Mouse (Mus musculus) heart, embryonic 16.5 days (tissue): ENCODE results near the gene Sim2. TPM values are rescaled to one million over a fixed set of nuclear protein-coding genes. Genes with fewer than 3 reads are reported as not detected.

Experiments used
- ATAC-seq: fragments of 200-750 bp; cut with Nextera tagmentation; replicated peaks from 2 replicates; pipeline ENCODE4 v1.8.0; 2017; ENCODE audit warnings: moderate number of reproducible peaks; ENCODE audit not compliant: insufficient read depth, low FRiP score; ENCODE audit errors: extremely low read depth
- H3K27ac ChIP-seq: fragments of 300-500 bp; sonication (generic); 2 replicates; pipeline ENCODE4 v1.5.1; 2014; ENCODE audit warnings: mild to moderate bottlenecking, low read length, control low read depth, moderate library complexity
- H3K27me3 ChIP-seq: fragments of 300-500 bp; sonication (generic); 2 replicates; pipeline ENCODE4 v1.6.1; 2014; ENCODE audit warnings: low read length, mixed read lengths; ENCODE audit not compliant: control insufficient read depth, insufficient read depth
- H3K36me3 ChIP-seq: fragments of 300-500 bp; sonication (generic); 2 replicates; pipeline ENCODE4 v1.6.1; 2014; ENCODE audit not compliant: control insufficient read depth, insufficient read depth
- H3K4me1 ChIP-seq: fragments of 300-500 bp; sonication (generic); 2 replicates; pipeline ENCODE4 v1.6.1; 2014; ENCODE audit warnings: low read length, mixed read lengths; ENCODE audit not compliant: control insufficient read depth, insufficient read depth
- H3K4me2 ChIP-seq: fragments of 300-500 bp; sonication (generic); 2 replicates; pipeline ENCODE4 v1.6.1; 2014; ENCODE audit warnings: low read depth, mild to moderate bottlenecking, control low read depth, low read length
- H3K4me3 ChIP-seq: fragments of 300-500 bp; sonication (generic); 2 replicates; pipeline ENCODE4 v1.5.1; 2014; ENCODE audit warnings: mild to moderate bottlenecking, control low read depth, low read length
- H3K9ac ChIP-seq: fragments of 300-500 bp; sonication (generic); 2 replicates; pipeline ENCODE4 v1.6.1; 2014; ENCODE audit warnings: low read length, control low read depth
- H3K9me3 ChIP-seq: fragments of 300-500 bp; sonication (generic); replicated peaks from 2 replicates; pipeline ENCODE4 v1.6.1; 2016; ENCODE audit warnings: low read length; ENCODE audit not compliant: control insufficient read depth
- WGBS: fragments of 180-500 bp; shearing (Covaris S2); extraction: QIAGEN DNeasy Blood & Tissue Kit; methylation state at CpG from one replicate; pipeline ENCODE4 v1.1.7; 2014; 5-methylcytosine and 5-hydroxymethylcytosine counted together
- polyA plus RNA-seq: library from polyadenylated mRNA; unstranded; fragments of >200 nt; fragmentation: Nextera tagmentation; extraction: Ambion mirVana; gene quantifications from 2 replicates; pipeline ENCODE4 v1.2.1, GENCODE M21; 2015

Sim2 gene
- polyA plus RNA-seq, 1 experiment from 2014 or later = 0.04 TPM

DNA sequence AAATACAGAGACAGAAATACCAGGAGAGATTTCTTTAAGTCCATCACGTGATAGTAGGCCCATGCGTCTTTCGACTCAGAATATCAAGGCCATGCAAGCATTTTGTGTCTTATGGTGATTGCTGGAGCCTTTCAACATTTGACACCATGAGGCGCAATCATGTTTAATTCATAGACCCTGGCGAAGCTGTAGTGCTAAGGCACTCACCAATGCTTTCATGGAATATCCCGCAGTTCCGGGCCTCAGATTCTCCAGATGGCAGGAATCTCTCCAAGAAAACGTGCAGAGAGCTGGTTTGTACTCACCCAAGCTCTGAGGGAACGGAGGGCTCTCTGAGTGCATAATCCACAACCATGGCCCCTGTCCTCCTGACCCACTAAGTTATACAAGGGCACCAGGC lies 13.8 kb upstream of the Sim2 start:
- H3K27me3 ChIP-seq = peaks cover 13% of the 10 kb centered on the region
- no peak overlapping the region for H3K4me2 ChIP-seq
- H3K4me1 ChIP-seq = peaks cover 7% of the 10 kb centered on the region
- H3K36me3 ChIP-seq = no peaks in the 10 kb centered on the region
- WGBS = 79% methylated on average over 9 of the region's 9 CpGs
- H3K4me3 ChIP-seq = no peak overlapping the region
- no peak for ATAC-seq
- H3K9me3 ChIP-seq = no peaks in the 10 kb centered on the region; the same call in 1 of the 2 replicates
- no peak overlapping the region for H3K9ac ChIP-seq
- H3K27ac ChIP-seq = no peak overlapping the region

GRCm38 (mm10) chr16:94071468-94071867 lies 13.3 kb upstream of the Sim2 start:
- Histone ChIP-seq H3K4me2 (no peak overlapping the region), H3K27ac (no peak overlapping the region), H3K9ac (no peak overlapping the region), H3K36me3 (no peaks in the 10 kb centered on the region), H3K27me3 (peaks cover 18% of the 10 kb centered on the region), H3K9me3 (no peaks in the 10 kb centered on the region; the same call in 1 of the 2 replicates), H3K4me1 (peaks cover 7% of the 10 kb centered on the region), H3K4me3 (no peak overlapping the region)
- 48% methylated on average over 8 of the region's 8 CpGs for WGBS
- ATAC-seq = no peak

DNA sequence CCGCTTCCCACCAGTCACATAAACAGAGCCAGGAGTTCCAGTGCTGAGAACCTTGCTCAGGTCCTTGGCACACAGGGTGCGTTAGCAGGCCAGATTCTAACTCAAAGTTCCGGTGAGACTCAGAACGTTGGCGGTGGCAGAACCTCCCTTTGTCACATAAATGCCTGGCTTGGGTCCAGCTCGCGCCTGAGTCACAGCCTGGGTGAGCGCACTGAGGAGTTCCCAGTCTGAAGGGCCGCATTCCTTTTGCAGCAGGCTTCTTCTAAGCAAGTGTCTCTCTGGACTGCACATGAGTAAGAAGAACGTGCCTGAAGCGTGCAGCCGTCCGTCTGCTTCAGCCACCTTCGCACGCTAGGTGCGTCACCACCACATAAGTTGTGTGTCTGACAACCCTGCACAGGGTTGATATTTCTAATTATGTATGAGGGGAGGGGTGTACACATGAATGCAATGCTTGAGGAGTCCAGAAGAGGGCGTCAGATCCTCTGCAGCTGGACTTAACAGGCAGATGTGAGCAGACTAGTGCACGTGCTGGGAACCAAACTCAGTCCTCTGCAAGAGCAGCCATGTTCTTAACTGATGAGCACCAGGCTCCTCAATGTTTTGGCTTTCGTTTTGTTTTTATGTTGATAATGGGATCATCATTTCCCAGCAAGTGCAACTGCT lies 9.2 kb upstream of the Sim2 start:
- Histone ChIP-seq H3K27me3 (peaks cover 54% of the 10 kb centered on the region), H3K27ac (no peak overlapping the region), H3K9ac (no peak overlapping the region), H3K4me1 (peaks cover 7% of the 10 kb centered on the region), H3K4me3 (no peak overlapping the region), H3K9me3 (no peaks in the 10 kb centered on the region), H3K4me2 (no peak overlapping the region), H3K36me3 (no peaks in the 10 kb centered on the region)
- 32% methylated on average over 19 of the region's 19 CpGs for WGBS
- ATAC-seq = no peak

GRCm38 (mm10) chr16:94078318-94079074 lies 6.2 kb upstream of the Sim2 start:
- H3K27ac ChIP-seq = no peak overlapping the region
- no peaks in the 10 kb centered on the region for H3K9me3 ChIP-seq
- H3K4me1 ChIP-seq = no peaks in the 10 kb centered on the region
- H3K36me3 ChIP-seq = no peaks in the 10 kb centered on the region
- no peak for ATAC-seq
- H3K4me3 ChIP-seq = no peak overlapping the region
- WGBS = 5% methylated on average over 23 of the region's 23 CpGs
- H3K27me3 ChIP-seq = peaks cover 78% of the 10 kb centered on the region
- no peak overlapping the region for H3K9ac ChIP-seq
- no peak overlapping the region for H3K4me2 ChIP-seq

DNA sequence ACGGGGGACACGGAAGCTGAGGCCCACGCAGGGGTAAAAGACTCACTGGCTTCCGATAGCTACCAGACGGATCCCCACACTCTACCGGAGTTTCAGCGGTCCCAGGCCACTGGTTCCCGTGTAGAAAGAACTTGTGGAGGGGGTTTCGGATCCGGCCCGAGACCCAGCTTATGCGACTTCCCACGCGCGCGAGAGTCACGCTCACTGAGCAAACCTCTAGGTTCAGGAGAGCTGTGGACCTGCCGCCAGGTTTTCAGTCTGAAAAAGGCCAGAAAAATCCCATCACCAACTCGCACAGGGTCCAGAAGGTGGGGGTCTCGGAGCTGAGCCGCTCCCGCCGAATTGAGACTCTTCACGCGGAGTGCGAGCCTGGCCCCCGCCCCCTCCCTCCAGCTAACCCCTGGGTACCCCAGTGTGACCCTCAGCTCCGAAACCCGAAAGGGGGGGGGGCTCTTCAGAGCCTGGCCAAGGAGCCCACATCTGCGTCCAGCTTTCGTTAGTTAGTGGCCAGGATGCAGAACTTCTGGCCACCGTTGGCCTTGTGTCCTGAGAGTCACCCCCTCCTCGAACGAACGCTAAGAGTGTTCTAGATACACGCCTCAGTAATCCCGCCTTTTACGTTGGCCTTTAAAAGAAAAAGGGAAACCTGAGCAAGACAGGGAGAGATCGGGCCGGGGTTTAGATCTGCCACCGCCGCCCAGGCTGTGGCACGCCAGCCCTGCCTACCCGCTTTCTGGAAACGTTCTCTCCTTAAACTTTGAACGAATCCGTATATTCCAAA lies 5.5 kb upstream of the Sim2 start:
- Histone ChIP-seq H3K4me3 (no peak overlapping the region), H3K9me3 (no peaks in the 10 kb centered on the region), H3K27me3 (peaks cover 82% of the 10 kb centered on the region), H3K9ac (no peak overlapping the region), H3K27ac (no peak overlapping the region), H3K36me3 (no peaks in the 10 kb centered on the region), H3K4me2 (no peak overlapping the region), H3K4me1 (no peaks in the 10 kb centered on the region)
- no peak for ATAC-seq
- 2% methylated on average over 47 of the region's 47 CpGs for WGBS

GRCm38 (mm10) chr16:94079856-94080555 lies 4.7 kb upstream of the Sim2 start:
- H3K36me3 ChIP-seq = no peaks in the 10 kb centered on the region
- H3K9me3 ChIP-seq = no peaks in the 10 kb centered on the region
- no peak overlapping the region for H3K27ac ChIP-seq
- no peak for ATAC-seq
- no peak overlapping the region for H3K4me3 ChIP-seq
- peaks cover 90% of the 10 kb centered on the region for H3K27me3 ChIP-seq
- 8% methylated on average over 13 of the region's 13 CpGs for WGBS
- peaks cover 4% of the 10 kb centered on the region for H3K4me1 ChIP-seq
- H3K4me2 ChIP-seq = no peak overlapping the region
- H3K9ac ChIP-seq = no peak overlapping the region

GRCm38 (mm10) chr16:94081596-94081995 lies 3.1 kb upstream of the Sim2 start:
- ATAC-seq = no peak

GRCm38 (mm10) chr16:94081996-94082708 lies 2.6 kb upstream of the Sim2 start:
- Histone ChIP-seq H3K36me3 (no peaks in the 10 kb centered on the region), H3K27me3 (peaks cover 87% of the 10 kb centered on the region), H3K4me3 (no peak overlapping the region), H3K9ac (no peak overlapping the region), H3K9me3 (no peaks in the 10 kb centered on the region), H3K4me1 (peaks cover 13% of the 10 kb centered on the region), H3K27ac (no peak overlapping the region), H3K4me2 (no peak overlapping the region)
- ATAC-seq = no peak
- WGBS = 16% methylated on average over 8 of the region's 8 CpGs

More at GRCm38 (mm10) chr16:94081596-94081995, 3.1 kb upstream of the Sim2 start:
- no peak overlapping the region for H3K4me2 ChIP-seq
- H3K9ac ChIP-seq = no peak overlapping the region
- peaks cover 13% of the 10 kb centered on the region for H3K4me1 ChIP-seq
- H3K9me3 ChIP-seq = no peaks in the 10 kb centered on the region
- no peak overlapping the region for H3K4me3 ChIP-seq
- H3K36me3 ChIP-seq = no peaks in the 10 kb centered on the region
- peaks cover 89% of the 10 kb centered on the region for H3K27me3 ChIP-seq
- WGBS = 16% methylated on average over 5 of the region's 5 CpGs
- no peak overlapping the region for H3K27ac ChIP-seq
